Mouse (Mus musculus) embryo, embryonic 11 days (tissue): ENCODE results near the gene Olfr60.

ENCODE experiments used
- DNase-seq: peaks from one replicate; pipeline ENCODE4 v3.0.0-alpha.2; 2015

Olfr60 gene

GRCm38 (mm10) chr7:140361571-140361970 lies at the start of gene Olfr60:
TSS of gene Olfr60 (minus strand) at chr7:140361671.
- DNase-seq, result no peak

- no peak for DNase-seq
Observed at GRCm38 (mm10) chr7:140402818-140403217, 41.3 kb upstream of the Olfr60 start, which contains the start of gene Olfr531. TSS of gene Olfr531 (minus strand) at chr7:140402918.

GRCm38 (mm10) chr7:140376911-140377310 lies 15.4 kb upstream of the Olfr60 start:
- DNase-seq, result no peak

- no peak for DNase-seq
Observed at GRCm38 (mm10) chr7:140376231-140376630, 14.8 kb upstream of the Olfr60 start, which contains the start of gene Olfr530. TSS of gene Olfr530 (minus strand) at chr7:140376331.

- DNase-seq, result no peak
Observed at GRCm38 (mm10) chr7:140374300-140374699, 12.8 kb upstream of the Olfr60 start.

GRCm38 (mm10) chr7:140333717-140334116 lies 27.8 kb downstream of the Olfr60 start, which contains the start of gene Olfr527:
TSS of gene Olfr527 (plus strand) at chr7:140334017.
- DNase-seq, result no peak

- DNase-seq, result no peak
Observed at GRCm38 (mm10) chr7:140329766-140330304, 31.6 kb downstream of the Olfr60 start.

- DNase-seq, result no peak
Observed at GRCm38 (mm10) chr7:140321135-140321534, 40.3 kb downstream of the Olfr60 start.

- no peak for DNase-seq
Observed at GRCm38 (mm10) chr7:140320558-140320957, 40.9 kb downstream of the Olfr60 start, which contains the start of gene Olfr525. TSS of gene Olfr525 (plus strand) at chr7:140320858.

- DNase-seq, result no peak
Observed at GRCm38 (mm10) chr7:140319861-140320385, 41.5 kb downstream of the Olfr60 start.

GRCm38 (mm10) chr7:140299416-140299815 lies 62.1 kb downstream of the Olfr60 start:
- DNase-seq, result no peak

- no peak for DNase-seq
Observed at GRCm38 (mm10) chr7:140296876-140297275, 64.6 kb downstream of the Olfr60 start.

- DNase-seq, result no peak
Observed at GRCm38 (mm10) chr7:140295746-140296145, 65.7 kb downstream of the Olfr60 start.
